Mouse (Mus musculus) midbrain, embryonic 13.5 days (tissue): ENCODE data around the gene Hoxc12. TPM values are rescaled to one million over a fixed set of nuclear protein-coding genes. Genes with fewer than 3 reads are reported as not detected.
A peak's percentile ranks its signal among the peaks of the same experiment; 100 is the strongest.

Experiments used
- ATAC-seq: fragments of 200-750 bp; cut with Nextera tagmentation; 2 replicates; pipeline ENCODE4 v1.8.0; 2017; ENCODE audit warnings: mild to moderate bottlenecking, moderate TSS enrichment, moderate library complexity
- H3K27ac ChIP-seq: fragments of 300-500 bp; sonication (generic); 2 replicates; pipeline ENCODE4 v1.5.1; 2015; ENCODE audit warnings: inconsistent platforms, mild to moderate bottlenecking, moderate library complexity
- H3K27me3 ChIP-seq: fragments of 300-500 bp; sonication (generic); 2 replicates; pipeline ENCODE4 v1.6.1; 2015; ENCODE audit warnings: mild to moderate bottlenecking, inconsistent platforms
- H3K36me3 ChIP-seq: fragments of 300-500 bp; sonication (generic); 2 replicates; pipeline ENCODE4 v1.6.1; 2015; ENCODE audit warnings: mild to moderate bottlenecking, inconsistent platforms
- H3K4me1 ChIP-seq: fragments of 300-500 bp; sonication (generic); replicated peaks from 2 replicates; pipeline ENCODE4 v1.6.1; 2015; ENCODE audit warnings: inconsistent platforms
- H3K4me2 ChIP-seq: fragments of 300-500 bp; sonication (generic); replicated peaks from 2 replicates; pipeline ENCODE4 v1.6.1; 2015; ENCODE audit warnings: moderate library complexity, mild to moderate bottlenecking, inconsistent platforms
- H3K4me3 ChIP-seq: fragments of 300-500 bp; sonication (generic); replicated peaks from 2 replicates; pipeline ENCODE4 v1.5.1; 2015; ENCODE audit warnings: mild to moderate bottlenecking, inconsistent platforms
- H3K9ac ChIP-seq: fragments of 300-500 bp; sonication (generic); replicated peaks from 2 replicates; pipeline ENCODE4 v1.6.1; 2015; ENCODE audit warnings: mild to moderate bottlenecking, inconsistent platforms
- H3K9me3 ChIP-seq: fragments of 300-500 bp; sonication (generic); 2 replicates; pipeline ENCODE4 v1.6.1; 2016; ENCODE audit warnings: mild to moderate bottlenecking, inconsistent platforms
- WGBS: fragments of 180-500 bp; shearing (Covaris S2); methylation state at CpG from one replicate; pipeline ENCODE4 v1.1.7; 2015; 5-methylcytosine and 5-hydroxymethylcytosine counted together
- microRNA-seq: library from miRNA; unstranded; fragments of <30 nt; microRNA quantifications from one replicate; pipeline ENCODE4, GENCODE M21; 2016
- polyA plus RNA-seq: library from polyadenylated mRNA; unstranded; fragments of >200 nt; fragmentation: Nextera tagmentation; extraction: Ambion mirVana; gene quantifications from 2 replicates; pipeline ENCODE4 v1.2.1, GENCODE M21; 2015

Hoxc12 gene
- polyA plus RNA-seq, 1 experiment from 2014 or later, result not detected

- no peak for ATAC-seq
- Histone ChIP-seq H3K27me3 (peaks cover 100% of the 10 kb centered on the region), H3K27ac (no peak overlapping the region), H3K36me3 (no peaks in the 10 kb centered on the region), H3K4me1 (peaks cover 7% of the 10 kb centered on the region; the same call in 1 of the 2 replicates), H3K9me3 (no peaks in the 10 kb centered on the region), H3K9ac (no peak overlapping the region), H3K4me2 (peak overlapping the region; percentile 45), H3K4me3 (0 out of 2 replicates have a peak overlapping the region, but pooled peaks have one; percentile 15)
- under 1% methylated on average over 14 of the region's 14 CpGs for WGBS
These were observed 44.4 kb downstream of the Hoxc12 start for GRCm38 (mm10) chr15:102980912-102981311.

- Histone ChIP-seq H3K9me3 (no peaks in the 10 kb centered on the region), H3K27ac (no peak overlapping the region), H3K4me3 (peak overlapping the region; percentile 15), H3K27me3 (peaks cover 100% of the 10 kb centered on the region), H3K9ac (no peak overlapping the region), H3K4me2 (peak overlapping the region; percentile 45), H3K36me3 (no peaks in the 10 kb centered on the region), H3K4me1 (peaks cover 7% of the 10 kb centered on the region; the same call in 1 of the 2 replicates)
- no peak for ATAC-seq
- WGBS, result under 1% methylated on average over 87 of the region's 88 CpGs
These were observed 45.1 kb downstream of the Hoxc12 start for GRCm38 (mm10) chr15:102981379-102982288.

- Histone ChIP-seq H3K4me2 (no peak overlapping the region), H3K9ac (no peak overlapping the region), H3K4me1 (peaks cover 7% of the 10 kb centered on the region; the same call in 1 of the 2 replicates), H3K9me3 (no peaks in the 10 kb centered on the region), H3K36me3 (no peaks in the 10 kb centered on the region), H3K27ac (no peak overlapping the region), H3K4me3 (no peak overlapping the region), H3K27me3 (peaks cover 100% of the 10 kb centered on the region)
- no peak for ATAC-seq
- 2% methylated on average over 12 of the region's 12 CpGs for WGBS
These were observed 47.2 kb downstream of the Hoxc12 start for GRCm38 (mm10) chr15:102983716-102984115.

- Histone ChIP-seq H3K27ac (no peak overlapping the region), H3K4me2 (no peak overlapping the region), H3K9me3 (no peaks in the 10 kb centered on the region), H3K36me3 (no peaks in the 10 kb centered on the region), H3K9ac (no peak overlapping the region), H3K4me1 (peaks cover 7% of the 10 kb centered on the region; the same call in 1 of the 2 replicates), H3K27me3 (peaks cover 100% of the 10 kb centered on the region), H3K4me3 (no peak overlapping the region)
- 1% methylated on average over 10 of the region's 10 CpGs for WGBS
- no peak for ATAC-seq
These were observed 48.0 kb downstream of the Hoxc12 start for GRCm38 (mm10) chr15:102984521-102984920.

- no peak for ATAC-seq
- WGBS, result 6% methylated on average over 3 of the region's 3 CpGs
- peaks cover 7% of the 10 kb centered on the region; the same call in 1 of the 2 replicates for H3K4me1 ChIP-seq
- no peak overlapping the region for H3K27ac ChIP-seq
- no peaks in the 10 kb centered on the region for H3K9me3 ChIP-seq
- H3K4me2 ChIP-seq, result no peak overlapping the region
- H3K36me3 ChIP-seq, result no peaks in the 10 kb centered on the region
- H3K9ac ChIP-seq, result no peak overlapping the region
- peaks cover 100% of the 10 kb centered on the region for H3K27me3 ChIP-seq
- H3K4me3 ChIP-seq, result no peak overlapping the region
These were observed 48.4 kb downstream of the Hoxc12 start for GRCm38 (mm10) chr15:102984925-102985324.

GRCm38 (mm10) chr15:102987124-102987833, 50.7 kb downstream of the Hoxc12 start:
- Histone ChIP-seq H3K4me1 (no peaks in the 10 kb centered on the region), H3K4me2 (no peak overlapping the region), H3K9me3 (no peaks in the 10 kb centered on the region), H3K27ac (no peak overlapping the region), H3K4me3 (no peak overlapping the region), H3K9ac (no peak overlapping the region), H3K36me3 (no peaks in the 10 kb centered on the region), H3K27me3 (peaks cover 99% of the 10 kb centered on the region)
- 3% methylated on average over 21 of the region's 21 CpGs for WGBS
- peak; percentile 53; the same call in 1 of the 2 replicates for ATAC-seq

- Histone ChIP-seq H3K4me2 (no peak overlapping the region), H3K9me3 (no peaks in the 10 kb centered on the region), H3K27me3 (peaks cover 99% of the 10 kb centered on the region), H3K36me3 (no peaks in the 10 kb centered on the region), H3K9ac (no peak overlapping the region), H3K27ac (no peak overlapping the region), H3K4me1 (no peaks in the 10 kb centered on the region), H3K4me3 (no peak overlapping the region)
- no peak for ATAC-seq
- WGBS, result 12% methylated on average over 5 of the region's 5 CpGs
These were observed 51.5 kb downstream of the Hoxc12 start for GRCm38 (mm10) chr15:102988078-102988477.

Small RNA genes within 50 kb of the gene (microRNA-seq; reads per million reads assigned to microRNA genes)
- gene Mir196a-2, result 1.2 reads per million

Other genes starting within 250 kb of the Hoxc12 start
- gene Calcoco1, start 214.6 kb upstream of the Hoxc12 start, polyA plus RNA-seq, result 41.9 and 51.1 TPM in 2 replicates
- gene Hoxc13, start 15.7 kb upstream of the Hoxc12 start, polyA plus RNA-seq, result not detected in 2 replicates
- not detected in 2 replicates for gene Hoxc11, start 17.7 kb downstream of the Hoxc12 start, polyA plus RNA-seq
- gene Hoxc10, start 30.0 kb downstream of the Hoxc12 start, polyA plus RNA-seq, result not detected in 2 replicates
- 0.09 TPM in 1 of 2 replicates, not detected in the other for gene Hoxc5, start 30.7 kb downstream of the Hoxc12 start, polyA plus RNA-seq
- gene Hoxc9, start 39.7 kb downstream of the Hoxc12 start, polyA plus RNA-seq, result not detected in 2 replicates
- gene Hoxc8, start 53.9 kb downstream of the Hoxc12 start, polyA plus RNA-seq, result not detected in 2 replicates
- gene Hoxc6, start 61.5 kb downstream of the Hoxc12 start, polyA plus RNA-seq, result not detected in 2 replicates
- gene Hoxc4, start 82.2 kb downstream of the Hoxc12 start, polyA plus RNA-seq, result 0.10 and 0.11 TPM in 2 replicates
- gene Smug1, start 230.3 kb downstream of the Hoxc12 start, polyA plus RNA-seq, result 26.8 and 27.7 TPM in 2 replicates